Mouse (Mus musculus): ENCODE results near the gene Sec31a. TPM values are rescaled to one million over a fixed set of nuclear protein-coding genes. Genes with fewer than 3 reads are reported as not detected.

The Sec31a gene
- polyA plus RNA-seq, 1 experiment from 2014 or later: 125 TPM

DNA sequence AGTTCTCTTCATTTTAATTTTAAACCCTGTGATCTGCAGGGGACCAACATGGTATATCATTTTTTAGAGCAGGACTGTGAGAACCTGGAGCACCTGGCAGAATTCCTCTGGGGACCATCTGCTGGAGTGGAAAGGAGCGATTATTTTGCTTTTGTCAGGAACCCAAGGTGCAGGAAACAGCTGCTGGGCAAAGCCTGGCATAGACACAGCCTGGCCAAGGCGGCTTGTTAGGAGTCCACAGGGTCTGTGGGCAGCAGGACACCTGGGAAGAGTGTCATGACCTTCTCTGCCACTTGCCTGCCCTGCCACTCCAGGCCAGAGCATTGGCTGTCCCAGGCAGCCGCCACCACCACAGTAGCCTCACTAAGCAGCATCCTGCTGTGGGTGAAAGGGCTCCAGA, 100.4 kb downstream of the Sec31a start:
- DNase-seq (ENCODE audit: low spot score): no peak
- Histone ChIP-seq H3K27me3 (replicated peaks; ENCODE audit: control insufficient read depth, insufficient read depth, low read length) (no peaks in the 10 kb centered on the region), H3K36me3 (ENCODE audit: control insufficient read depth, insufficient read depth, low read length) (no peaks in the 10 kb centered on the region), H3K4me3 (ENCODE audit: low read depth, low read length) (no peak overlapping the region), H3K9me3 (ENCODE audit: control insufficient read depth, low read length) (no peaks in the 10 kb centered on the region), H3K4me2 (no peak overlapping the region), H3K4me1 (replicated peaks; ENCODE audit: control insufficient read depth, insufficient read depth, low read length) (no peaks in the 10 kb centered on the region), H3K9ac (ENCODE audit: low read depth, low read length) (no peak overlapping the region), H3K27ac (ENCODE audit: low read depth, low read length) (no peak overlapping the region)
- no peak for ATAC-seq (replicated peaks; ENCODE audit: low FRiP score)
- WGBS: 61% methylated on average over 3 of the region's 3 CpGs

DNA sequence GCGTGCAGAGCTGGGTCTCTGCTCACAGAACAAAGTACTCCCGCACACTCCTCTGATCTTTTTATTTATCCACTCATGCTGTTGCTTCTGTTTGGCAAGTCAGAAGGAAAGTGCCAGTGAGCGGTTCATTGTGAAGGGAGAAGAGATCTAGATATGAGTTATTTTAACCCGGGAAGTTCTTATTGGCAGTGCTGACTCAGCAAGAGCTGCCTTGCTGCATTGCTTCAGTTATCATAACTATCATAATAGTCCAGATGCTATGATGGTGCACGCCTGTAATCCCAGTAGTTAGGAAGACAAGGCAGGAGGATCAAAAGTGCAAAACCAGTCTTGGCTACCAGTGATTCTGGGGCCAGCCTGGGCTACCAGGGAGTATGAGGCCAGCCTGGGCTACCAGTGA, 103.6 kb downstream of the Sec31a start:
- 79% methylated on average over 5 of the region's 5 CpGs for WGBS
- no peaks in the 10 kb centered on the region for H3K4me1 ChIP-seq (replicated peaks; ENCODE audit: control insufficient read depth, insufficient read depth, low read length)
- no peak overlapping the region for H3K9ac ChIP-seq (ENCODE audit: low read depth, low read length)
- no peak overlapping the region for H3K4me3 ChIP-seq (ENCODE audit: low read depth, low read length)
- no peak overlapping the region for H3K27ac ChIP-seq (ENCODE audit: low read depth, low read length)
- no peaks in the 10 kb centered on the region for H3K9me3 ChIP-seq (ENCODE audit: control insufficient read depth, low read length)
- H3K36me3 ChIP-seq (ENCODE audit: control insufficient read depth, insufficient read depth, low read length): no peaks in the 10 kb centered on the region
- ATAC-seq (replicated peaks; ENCODE audit: low FRiP score) (no peak), DNase-seq (ENCODE audit: low spot score) (no peak)
- no peaks in the 10 kb centered on the region for H3K27me3 ChIP-seq (replicated peaks; ENCODE audit: control insufficient read depth, insufficient read depth, low read length)
- H3K4me2 ChIP-seq: no peak overlapping the region

Other genes starting within 250 kb of the Sec31a start
- gene Lin54, start 84.4 kb upstream of the Sec31a start, polyA plus RNA-seq (2014; fragmentation: Nextera tagmentation; extraction: Ambion mirVana): 16.2 and 17.3 TPM in 2 replicates
- 166 and 176 TPM in 2 replicates for gene Cops4, start 102.1 kb upstream of the Sec31a start, polyA plus RNA-seq (2014; fragmentation: Nextera tagmentation; extraction: Ambion mirVana)
- 34.0 and 34.3 TPM in 2 replicates for gene Plac8, start 156.0 kb upstream of the Sec31a start, polyA plus RNA-seq (2014; fragmentation: Nextera tagmentation; extraction: Ambion mirVana)

All from liver, embryonic 11.5 days (tissue).